Mouse (Mus musculus): ENCODE results near the gene Pcyt1a.

DNA sequence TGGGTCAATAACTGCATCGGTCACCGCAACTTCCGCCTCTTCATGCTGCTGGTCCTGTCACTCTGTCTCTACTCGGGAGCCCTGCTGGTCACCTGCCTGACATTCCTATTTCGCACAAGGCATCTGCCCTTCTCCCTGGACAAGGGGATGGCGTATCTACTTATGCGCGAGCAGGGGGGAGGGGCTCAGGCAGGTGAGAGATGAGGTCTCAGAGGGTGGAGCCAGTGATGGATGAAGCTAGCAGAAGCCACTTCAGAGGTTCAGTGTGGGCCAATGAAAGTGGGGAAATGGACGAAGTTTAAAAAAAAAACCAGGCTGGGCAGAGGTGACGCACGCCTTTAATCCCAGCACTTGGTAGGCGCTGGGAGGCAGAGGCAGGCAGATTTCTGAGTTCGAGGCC lies 68.3 kb downstream of the Pcyt1a start:
- TF ChIP-seq CTCF (IDR thresholded peaks at IDR 0.05): no peak
- TF ChIP-seq POLR2A (IDR thresholded peaks at IDR 0.05; ENCODE audit: insufficient read depth, low read depth, low read length): no peak
